Mouse (Mus musculus) heart, adult 2 months (tissue): ENCODE measurements around the gene Ipo7. TPM values are rescaled to one million over a fixed set of nuclear protein-coding genes. Genes with fewer than 3 reads are reported as not detected.

Experiments used
- DNase-seq, 2 experiments: peaks; one replicate each; pipeline ENCODE4 v3.0.0; 2021
- H3K27ac ChIP-seq: fragments of 200-600 bp; 2 replicates; pipeline ENCODE4 v1.8.1; 2022
- H3K27me3 ChIP-seq: fragments of 200-500 bp; 2 replicates; pipeline ENCODE4 v1.6.1; 2012; ENCODE audit warnings: mild to moderate bottlenecking, low read length, inconsistent platforms, mixed read lengths; ENCODE audit not compliant: control insufficient read depth, insufficient read depth
- H3K36me3 ChIP-seq: fragments of 200-500 bp; 2 replicates; pipeline ENCODE4 v1.6.1; 2012; ENCODE audit warnings: low read length, inconsistent platforms; ENCODE audit not compliant: control insufficient read depth, insufficient read depth
- H3K4me1 ChIP-seq: fragments of 200-500 bp; 2 replicates; pipeline ENCODE4 v1.6.1; 2011; ENCODE audit warnings: low read length; ENCODE audit not compliant: control insufficient read depth, insufficient read depth
- H3K4me3 ChIP-seq: fragments of 200-600 bp; 2 replicates; pipeline ENCODE4 v1.8.1; 2022
- H3K79me2 ChIP-seq: fragments of 200-500 bp; replicated peaks from 2 replicates; pipeline ENCODE4 v1.6.1; 2012; ENCODE audit warnings: mild to moderate bottlenecking, inconsistent platforms, low read length, moderate library complexity, mixed read lengths; ENCODE audit not compliant: control insufficient read depth, insufficient read depth
- H3K9ac ChIP-seq: fragments of 200-500 bp; 2 replicates; pipeline ENCODE4 v1.6.1; 2012; ENCODE audit warnings: low read depth, mild to moderate bottlenecking, control low read depth, inconsistent platforms, low read length, mixed read lengths
- CTCF ChIP-seq: fragments of 200-600 bp; IDR thresholded peaks from 2 replicates; pipeline ENCODE4 v1.8.1; 2022; ENCODE audit warnings: antibody characterized with exemption, mild to moderate bottlenecking, moderate library complexity
- EP300 ChIP-seq: fragments of 200-500 bp; IDR thresholded peaks from 2 replicates; pipeline ENCODE4 v1.6.1; 2011; ENCODE audit warnings: low read depth, low read length, control low read depth; ENCODE audit not compliant: insufficient read depth
- POLR2A ChIP-seq: fragments of 200-500 bp; IDR thresholded peaks from 2 replicates; pipeline ENCODE4 v1.6.1; 2011; ENCODE audit warnings: mild to moderate bottlenecking, low read depth, low read length, control low read depth; ENCODE audit not compliant: insufficient read depth
- WGBS: fragments of 180-500 bp; shearing (Covaris S2); methylation state at CpG from one replicate; pipeline ENCODE4 v1.1.7; 2018; 5-methylcytosine and 5-hydroxymethylcytosine counted together
- intact Hi-C: fragments of 180-260 bp; cut with DNase I; formaldehyde crosslinking; loops from one replicate; pipeline ENCODE4 v1.15.1; 2025
- polyA plus RNA-seq: library from polyadenylated mRNA; depleted of rRNA; stranded (reverse); fragments of >200 nt; gene quantifications from 2 replicates; pipeline ENCODE4 v1.2.3, GENCODE M21; 2012; rRNA removed
- total RNA-seq, 2 experiments: library from RNA; stranded (reverse); gene quantifications; 2 replicates each; pipeline ENCODE4 v1.2.3; 2021

Gene Ipo7
- total and polyA plus RNA-seq, 3 experiments = 19.7 to 99.4 (median 85.0) TPM

DNA sequence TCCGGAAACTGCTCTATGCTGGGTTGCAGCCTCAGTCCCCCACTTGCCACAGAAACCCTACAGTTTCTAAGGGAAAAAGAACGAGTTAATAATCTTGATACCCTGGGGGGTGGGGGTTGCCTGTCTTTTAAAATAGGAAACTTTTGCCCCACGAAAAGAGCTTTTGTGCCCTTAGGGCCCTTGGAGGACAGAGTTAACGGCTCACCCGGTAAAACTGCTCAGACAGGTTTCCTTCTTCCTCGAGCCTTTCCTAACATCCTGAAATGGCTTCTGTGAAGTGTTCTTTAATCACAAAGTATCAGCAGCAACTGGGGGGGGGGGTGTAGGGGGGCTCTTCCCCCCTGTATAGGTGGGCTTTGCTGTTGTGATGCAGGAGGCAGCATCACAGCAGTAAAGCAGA is 82.8 kb downstream of the Ipo7 start:
- no peak for DNase-seq
- peaks cover 2% of the 10 kb centered on the region; the same call in 1 of the 2 replicates for H3K4me1 ChIP-seq
- H3K9ac ChIP-seq = no peak overlapping the region
- no peaks in the 10 kb centered on the region for H3K36me3 ChIP-seq
- H3K79me2 ChIP-seq = no peaks in the 10 kb centered on the region
- no peak for TF ChIP-seq CTCF
- TF ChIP-seq EP300 = no peak
- TF ChIP-seq POLR2A = no peak
- intact Hi-C loops = no loop called here
- no peak overlapping the region for H3K27ac ChIP-seq
- H3K27me3 ChIP-seq = no peaks in the 10 kb centered on the region
- 58% methylated on average over 6 of the region's 6 CpGs for WGBS
- H3K4me3 ChIP-seq = no peak overlapping the region

DNA sequence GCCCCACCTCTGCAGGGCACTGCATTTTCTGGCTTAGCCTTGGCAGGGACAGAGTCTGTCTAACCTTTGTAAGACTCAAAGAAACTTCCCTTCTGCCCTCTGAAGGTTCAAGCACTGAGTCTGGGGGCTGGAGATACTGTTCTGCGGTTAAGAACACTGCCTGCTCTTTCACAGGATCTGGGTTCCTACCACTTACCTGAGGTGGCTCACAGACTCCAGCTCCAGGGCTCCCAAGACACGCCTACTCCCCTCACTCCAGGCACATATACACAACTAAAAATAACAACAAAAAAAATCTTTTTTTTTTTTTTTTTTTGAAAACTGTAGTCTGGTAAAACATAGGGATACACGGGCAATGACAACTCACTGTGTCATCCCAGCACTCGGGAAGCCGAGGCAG is 83.2 kb downstream of the Ipo7 start:
- Histone ChIP-seq H3K36me3 (no peaks in the 10 kb centered on the region), H3K9ac (no peak overlapping the region), H3K4me3 (no peak overlapping the region), H3K4me1 (peaks cover 2% of the 10 kb centered on the region; the same call in 1 of the 2 replicates), H3K27me3 (no peaks in the 10 kb centered on the region), H3K27ac (no peak overlapping the region), H3K79me2 (no peaks in the 10 kb centered on the region)
- 81% methylated on average over 5 of the region's 5 CpGs for WGBS
- DNase-seq = no peak
- TF ChIP-seq POLR2A (no peak), CTCF (no peak), EP300 (no peak)
- intact Hi-C loops = no loop called here

DNA sequence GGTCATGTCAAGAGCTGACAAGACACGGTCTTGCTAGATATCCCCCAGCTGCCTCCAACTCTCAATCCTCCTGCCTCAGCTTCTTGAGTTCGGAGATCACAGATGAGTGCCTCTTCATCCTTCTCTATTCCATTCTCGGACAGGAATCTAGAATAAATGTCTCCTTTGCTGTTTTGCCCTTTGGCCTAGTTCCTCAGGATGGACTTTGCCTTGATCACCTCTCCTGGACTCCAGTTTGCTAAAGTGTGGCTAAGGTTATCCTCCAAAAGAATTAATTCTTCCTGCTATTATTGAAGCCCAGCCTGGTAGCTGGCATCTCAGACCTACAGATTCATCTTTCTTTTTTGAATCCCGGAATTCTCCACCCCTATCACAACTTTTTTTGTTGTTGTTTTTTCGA is 87.0 kb downstream of the Ipo7 start:
- no peak overlapping the region for H3K27ac ChIP-seq
- H3K27me3 ChIP-seq = no peaks in the 10 kb centered on the region
- TF ChIP-seq CTCF (no peak), POLR2A (no peak), EP300 (no peak)
- no peak overlapping the region for H3K4me3 ChIP-seq
- no peak overlapping the region for H3K9ac ChIP-seq
- no peaks in the 10 kb centered on the region for H3K36me3 ChIP-seq
- DNase-seq = no peak
- 86% methylated on average over 5 of the region's 5 CpGs for WGBS
- peaks cover 9% of the 10 kb centered on the region for H3K4me1 ChIP-seq
- H3K79me2 ChIP-seq = no peaks in the 10 kb centered on the region
- intact Hi-C loops = no loop called here

Other genes with a start within 250 kb of the Ipo7 start
- gene Nrip3, start 236.2 kb upstream of the Ipo7 start, total RNA-seq = under 1 TPM; 0.05 to 0.36 TPM
- gene Nrip3, start 236.2 kb upstream of the Ipo7 start, polyA plus RNA-seq = 0.10 and 0.15 TPM in 2 replicates
- gene Scube2, start 152.6 kb upstream of the Ipo7 start, total RNA-seq = 10 to 100 TPM; 21.0 to 22.1 TPM
- gene Scube2, start 152.6 kb upstream of the Ipo7 start, polyA plus RNA-seq = 14.1 and 26.0 TPM in 2 replicates
- gene Dennd5a, start 57.8 kb upstream of the Ipo7 start, total RNA-seq = 100 to 1,000 TPM; 106 to 136 TPM
- 106 and 165 TPM in 2 replicates for gene Dennd5a, start 57.8 kb upstream of the Ipo7 start, polyA plus RNA-seq
- gene Tmem41b, start 31.3 kb upstream of the Ipo7 start, total RNA-seq = 10 to 100 TPM; 51.1 to 55.6 TPM
- 22.2 and 40.3 TPM in 2 replicates for gene Tmem41b, start 31.3 kb upstream of the Ipo7 start, polyA plus RNA-seq
- 10 to 100 TPM in 1 of 2 experiments, 1 to 10 TPM in 1; 8.6 to 10.5 TPM for gene Zfp143, start 42.9 kb downstream of the Ipo7 start, total RNA-seq
- gene Zfp143, start 42.9 kb downstream of the Ipo7 start, polyA plus RNA-seq = 8.4 and 10.5 TPM in 2 replicates
- 1 to 10 TPM; 8.3 to 8.6 TPM for gene Wee1, start 103.8 kb downstream of the Ipo7 start, total RNA-seq
- 2.7 and 4.5 TPM in 2 replicates for gene Wee1, start 103.8 kb downstream of the Ipo7 start, polyA plus RNA-seq
- 10 to 100 TPM; 12.1 to 12.7 TPM for gene Swap70, start 203.4 kb downstream of the Ipo7 start, total RNA-seq
- 7.7 and 8.8 TPM in 2 replicates for gene Swap70, start 203.4 kb downstream of the Ipo7 start, polyA plus RNA-seq